ENCODE assay signal across 1 mouse cellular context in genomic region chr17:29077786-29078509, GRCm38 (mm10).
A peak's percentile ranks its signal among the peaks of the same experiment; 100 is the strongest.
TF ChIP-seq lines count a peak whose summit lies in the region.

No protein-coding gene starts in this region.

TF ChIP-seq in CH12.LX, 34 proteins besides CTCF, POLR2A, EP300 and RAD21 (continued from another document):
- TF ChIP-seq MYC (IDR thresholded peaks at IDR 0.05; ENCODE audit: low read depth, low read length) (no peak), CHD2 (IDR thresholded peaks at IDR 0.05; ENCODE audit: low read length) (peak; percentile 37; the same call in 1 of the 2 replicates), JUN (IDR thresholded peaks at IDR 0.05; ENCODE audit: insufficient read depth, low read depth, low read length) (no peak), JUND (conservative IDR thresholded peaks at IDR 0.05; ENCODE audit: low read depth, low read length) (no peak), MEF2A (IDR thresholded peaks at IDR 0.05; ENCODE audit: borderline replicate concordance, low read depth, low read length) (no peak)
